Mouse (Mus musculus): ENCODE measurements around the gene Vegfc.

The Vegfc gene

DNA sequence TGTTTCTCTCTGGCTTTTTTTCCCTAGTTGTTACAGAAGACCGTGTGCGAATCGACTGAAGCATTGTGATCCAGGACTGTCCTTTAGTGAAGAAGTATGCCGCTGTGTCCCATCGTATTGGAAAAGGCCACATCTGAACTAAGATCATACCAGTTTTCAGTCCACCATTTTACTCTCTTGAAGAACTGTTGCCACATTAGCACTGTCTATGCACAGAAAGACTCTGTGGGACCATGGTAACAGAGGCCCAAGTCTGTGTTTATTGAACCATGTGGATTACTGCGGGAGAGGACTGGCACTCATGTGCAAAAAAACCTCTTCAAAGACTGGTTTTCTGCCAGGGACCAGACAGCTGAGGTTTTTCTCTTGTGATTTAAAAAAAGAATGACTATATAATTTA lies 108.5 kb downstream of the Vegfc start:
- no peak for DNase-seq (ENCODE audit: low spot score in 2 of 2)

DNA sequence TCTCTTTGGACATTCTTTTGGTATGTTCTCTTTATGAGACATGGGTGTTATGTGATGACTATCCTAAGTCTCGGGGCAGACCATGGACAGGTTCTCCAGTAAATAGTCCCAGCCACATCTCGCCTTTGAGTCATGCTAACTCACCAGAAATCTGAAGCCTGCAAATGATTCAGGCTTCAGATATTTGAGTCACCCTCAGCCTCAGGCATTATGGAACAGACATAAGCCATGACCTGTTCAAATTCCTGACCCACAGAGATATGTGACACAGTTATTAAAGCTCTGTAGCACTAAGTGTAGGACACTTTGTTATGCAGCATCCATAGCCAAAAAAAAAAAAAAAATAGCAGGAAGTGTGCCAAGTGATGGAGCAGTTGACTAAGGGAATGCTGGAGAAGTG lies 138.8 kb downstream of the Vegfc start:
- DNase-seq (ENCODE audit: low spot score in 2 of 2): no peak

DNA sequence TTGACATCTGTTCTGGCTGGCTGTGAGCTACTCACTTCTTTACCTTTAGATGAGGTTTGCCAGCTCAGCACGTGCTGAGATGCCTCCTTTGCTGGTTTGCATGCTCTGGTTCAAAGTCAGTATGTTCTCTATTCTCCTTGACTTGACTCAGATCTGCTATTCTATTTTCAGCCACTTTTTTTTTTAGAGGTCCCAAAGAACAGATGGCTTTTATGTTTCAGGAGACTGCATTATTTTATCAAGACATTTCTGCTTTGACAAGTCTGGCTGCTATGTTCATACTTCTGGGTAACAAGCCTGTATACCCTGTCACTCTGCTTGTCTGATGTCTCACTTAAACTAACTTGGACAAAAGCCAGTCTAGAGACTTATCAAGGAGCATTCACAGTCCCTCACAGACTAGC lies 151.4 kb downstream of the Vegfc start:
- no peak for DNase-seq (ENCODE audit: low spot score in 2 of 2)

DNA sequence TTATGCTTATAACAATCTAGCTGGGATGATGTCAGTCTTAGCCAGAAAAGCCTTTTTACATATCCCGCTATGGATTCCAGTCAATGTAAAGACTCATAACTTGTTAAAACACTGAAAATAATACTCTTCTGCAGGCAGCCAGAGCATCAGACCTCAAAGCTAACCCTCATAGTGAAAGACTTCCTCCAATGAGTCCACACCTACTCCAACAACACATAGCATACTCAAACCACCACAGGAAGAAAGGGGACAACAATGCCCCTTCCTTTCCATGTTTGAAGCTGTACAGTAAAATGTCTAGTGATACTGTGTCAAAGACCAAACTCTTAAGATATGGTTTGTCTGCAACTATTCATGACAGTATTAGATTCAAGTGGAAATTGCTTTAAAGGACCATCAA lies 153.2 kb downstream of the Vegfc start:
- no peak for DNase-seq (ENCODE audit: low spot score in 2 of 2)

DNA sequence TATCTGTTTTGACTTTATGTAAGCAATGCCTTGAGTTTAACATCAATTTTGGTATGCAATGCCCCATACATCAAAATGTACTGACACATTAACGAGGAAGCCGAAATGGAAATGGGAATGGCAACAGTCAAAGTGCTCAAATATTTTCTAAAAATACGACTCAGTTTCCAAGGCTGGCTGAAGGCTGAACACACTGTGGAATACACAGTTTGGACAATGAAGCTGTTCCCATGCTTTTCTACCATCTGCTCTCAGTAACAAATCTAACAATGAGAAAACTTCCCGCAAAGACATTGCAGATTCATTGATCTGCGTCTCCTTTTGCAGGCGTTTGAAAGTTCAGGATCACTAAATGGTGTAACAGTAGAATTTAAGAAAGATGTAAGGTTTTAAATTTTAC lies 155.9 kb downstream of the Vegfc start:
- no peak for DNase-seq (ENCODE audit: low spot score in 2 of 2)

All from frontal cortex, postnatal 14 days (tissue).